Mouse (Mus musculus) MEL (cell line): ENCODE data around the gene Ift52.

Source experiments
- CTCF ChIP-seq, 3 experiments: IDR thresholded peaks in 2 of 3; conservative IDR thresholded peaks in 1 of 3; 2 replicates each; pipeline ENCODE4 v1.5.1; 2011 to 2012; ENCODE audit warnings: low read length in 3 of 3, low read depth in 2 of 3, mild to moderate bottlenecking in 2 of 3, improper control_type of control experiment in 1 of 3, inconsistent platforms in 1 of 3, mixed read lengths in 1 of 3, moderate library complexity in 1 of 3; ENCODE audit not compliant: control insufficient read depth in 1 of 3, insufficient read depth in 1 of 3, poor library complexity in 1 of 3, severe bottlenecking in 1 of 3
- EP300 ChIP-seq, 2 experiments: IDR thresholded peaks; 2 replicates each; pipeline ENCODE4 v1.6.1; 2011; ENCODE audit warnings: improper control_type of control experiment in 2 of 2, low read length in 2 of 2, low read depth in 1 of 2, mild to moderate bottlenecking in 1 of 2
- HCFC1 ChIP-seq: IDR thresholded peaks from 2 replicates; pipeline ENCODE4 v1.6.1; 2012; ENCODE audit warnings: low read depth, mild to moderate bottlenecking, inconsistent platforms, low read length, improper control_type of control experiment, moderate library complexity
- MAZ ChIP-seq: IDR thresholded peaks from 2 replicates; pipeline ENCODE4 v1.6.1; 2012; ENCODE audit warnings: low read depth, mild to moderate bottlenecking, inconsistent platforms, low read length, improper control_type of control experiment
- NELFE ChIP-seq: IDR thresholded peaks from 2 replicates; pipeline ENCODE4 v1.6.1; 2011; ENCODE audit warnings: low read depth, low read length, improper control_type of control experiment
- NRF1 ChIP-seq: IDR thresholded peaks from 2 replicates; pipeline ENCODE4 v1.6.1; 2014; ENCODE audit warnings: low read depth, mild to moderate bottlenecking, inconsistent platforms, low read length, improper control_type of control experiment, moderate library complexity; ENCODE audit not compliant: poor library complexity, insufficient read depth, severe bottlenecking
- POLR2A ChIP-seq, 2 experiments: IDR thresholded peaks; 2 replicates each; pipeline ENCODE4 v1.6.1; 2011 to 2012; ENCODE audit warnings: low read length in 2 of 2, mild to moderate bottlenecking in 2 of 2, control low read depth in 1 of 2, improper control_type of control experiment in 1 of 2, low read depth in 1 of 2, moderate library complexity in 1 of 2; ENCODE audit not compliant: control insufficient read depth in 1 of 2, insufficient read depth in 1 of 2, poor library complexity in 1 of 2
- POLR2AphosphoS2 ChIP-seq: IDR thresholded peaks from 2 replicates; pipeline ENCODE4 v1.6.1; 2011; ENCODE audit warnings: low read length, improper control_type of control experiment
- POLR2AphosphoS5 ChIP-seq: IDR thresholded peaks from 2 replicates; pipeline ENCODE4 v1.6.1; 2012; ENCODE audit warnings: low read depth, borderline replicate concordance, mild to moderate bottlenecking, inconsistent platforms, low read length, moderate library complexity, mixed read lengths
- TCF12 ChIP-seq: IDR thresholded peaks from 2 replicates; pipeline ENCODE4 v1.6.1; 2014; ENCODE audit warnings: low read depth, mild to moderate bottlenecking, inconsistent platforms, low read length, improper control_type of control experiment, moderate library complexity
- USF1 ChIP-seq: IDR thresholded peaks from 2 replicates; pipeline ENCODE4 v1.6.1; 2014; ENCODE audit warnings: low read depth, mild to moderate bottlenecking, inconsistent platforms, low read length, improper control_type of control experiment, moderate library complexity
- ZC3H11A ChIP-seq: IDR thresholded peaks from 2 replicates; pipeline ENCODE4 v1.6.1; 2012; ENCODE audit warnings: low read depth, mild to moderate bottlenecking, inconsistent platforms, low read length, improper control_type of control experiment
- ZKSCAN1 ChIP-seq: IDR thresholded peaks from 2 replicates; pipeline ENCODE4 v1.6.1; 2012; ENCODE audit warnings: low read depth, mild to moderate bottlenecking, inconsistent platforms, low read length, improper control_type of control experiment, moderate library complexity
- ZNF384 ChIP-seq: IDR thresholded peaks from 2 replicates; pipeline ENCODE4 v1.6.1; 2012; ENCODE audit warnings: low read depth, mild to moderate bottlenecking, inconsistent platforms, low read length, improper control_type of control experiment

DNA sequence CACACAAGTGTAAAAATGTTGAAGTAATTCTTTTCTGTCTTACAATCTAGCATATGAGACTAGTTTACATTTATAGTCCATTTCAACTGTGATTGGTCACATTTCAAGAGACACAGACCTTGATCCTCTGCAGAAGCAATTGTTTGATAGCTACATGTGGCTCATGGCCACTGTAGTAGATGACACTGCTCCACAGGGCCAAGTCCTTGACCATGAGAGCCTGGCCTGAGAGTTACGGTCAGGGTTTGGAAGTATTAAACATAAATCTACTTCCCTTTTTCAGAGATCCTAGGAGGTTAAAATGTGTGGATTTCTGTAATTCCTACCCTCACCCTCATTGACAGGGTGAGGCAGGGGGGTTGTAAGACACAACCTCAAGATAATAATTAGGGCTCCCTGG, 16.1 kb upstream of the Ift52 start:
- TF ChIP-seq MAZ = no peak
- TF ChIP-seq POLR2A (IDR thresholded peaks at IDR 0.05; ENCODE audit: control insufficient read depth in 1 of 2, insufficient read depth in 1 of 2, low read depth in 1 of 2, low read length in 2 of 2, poor library complexity in 1 of 2) = no peak
- no peak for TF ChIP-seq POLR2AphosphoS5
- no peak for TF ChIP-seq NRF1
- no peak for TF ChIP-seq ZNF384
- TF ChIP-seq ZC3H11A = no peak
- no peak for TF ChIP-seq CTCF (IDR thresholded peaks at IDR 0.05 in 2 of 3, conservative IDR thresholded peaks at IDR 0.05 in 1 of 3; ENCODE audit: control insufficient read depth in 1 of 3, insufficient read depth in 1 of 3, low read depth in 2 of 3, low read length in 3 of 3, poor library complexity in 1 of 3, severe bottlenecking in 1 of 3)
- no peak for TF ChIP-seq HCFC1
- TF ChIP-seq EP300 (IDR thresholded peaks at IDR 0.05; ENCODE audit: low read depth in 1 of 2, low read length in 2 of 2) = no peak
- no peak for TF ChIP-seq NELFE
- TF ChIP-seq ZKSCAN1 = no peak
- no peak for TF ChIP-seq POLR2AphosphoS2
- TF ChIP-seq TCF12 = no peak
- TF ChIP-seq USF1 = no peak
